Mouse (Mus musculus) monocyte, adult 5-6 weeks (primary cell): ENCODE data around the gene Clip1. TPM values are rescaled to one million over a fixed set of nuclear protein-coding genes. Genes with fewer than 3 reads are reported as not detected.

Experiments used
- ATAC-seq: fragments of 153-309, 156-312 bp; replicated peaks from 2 replicates; pipeline ENCODE4 v1.8.0; 2017; ENCODE audit warnings: mild to moderate bottlenecking; ENCODE audit not compliant: low TSS enrichment, insufficient number of reproducible peaks, severe bottlenecking, poor library complexity, low FRiP score
- total RNA-seq: library from RNA; stranded (forward); fragments of 200-1000, 200-491, 200-594 nt; gene quantifications from 3 replicates; pipeline ENCODE4 v1.2.3, GENCODE M21; 2017

Clip1 gene
- total RNA-seq, 1 experiment from 2014 or later, result 187 TPM

DNA sequence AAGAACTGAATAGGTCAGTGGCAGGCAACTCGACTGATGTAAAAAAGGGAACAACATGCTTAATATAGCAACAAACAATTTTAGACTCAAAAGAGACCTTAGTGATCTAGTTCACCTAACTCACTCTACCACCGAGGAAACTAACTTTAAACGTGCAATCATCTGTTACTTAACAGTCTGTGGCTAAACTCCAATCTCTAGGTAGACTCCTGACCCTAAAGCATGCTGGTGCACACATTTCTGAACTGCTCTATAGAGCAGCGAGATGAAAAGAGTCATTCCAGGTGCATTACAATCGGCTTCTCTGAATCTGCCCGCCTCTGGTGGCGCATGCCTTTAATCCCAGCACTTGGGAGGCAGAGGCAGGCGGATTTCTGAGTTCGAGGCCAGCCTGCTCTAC is 8.7 kb downstream of the Clip1 start:
- no peak for ATAC-seq

DNA sequence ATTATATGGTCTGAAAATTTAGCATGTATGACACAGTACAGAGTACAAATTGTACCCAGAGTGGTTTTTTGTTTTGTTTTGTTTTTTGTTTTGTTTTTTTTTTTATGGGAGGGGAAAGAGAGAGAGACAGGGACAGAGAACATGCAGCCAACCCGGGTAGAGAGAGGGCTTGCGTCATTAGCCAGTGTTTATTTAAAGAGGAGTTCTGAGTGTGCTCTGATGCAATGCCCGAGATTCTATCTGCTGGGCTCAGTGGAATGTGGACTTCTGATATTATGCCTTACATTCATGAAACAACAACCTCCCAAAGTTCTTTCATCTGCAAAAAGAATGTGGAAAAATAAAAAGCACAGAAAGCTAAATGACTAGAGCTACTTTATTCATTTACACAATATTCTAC is 9.2 kb downstream of the Clip1 start:
- ATAC-seq, result peak; percentile 71; the same call in 1 of the 2 replicates

DNA sequence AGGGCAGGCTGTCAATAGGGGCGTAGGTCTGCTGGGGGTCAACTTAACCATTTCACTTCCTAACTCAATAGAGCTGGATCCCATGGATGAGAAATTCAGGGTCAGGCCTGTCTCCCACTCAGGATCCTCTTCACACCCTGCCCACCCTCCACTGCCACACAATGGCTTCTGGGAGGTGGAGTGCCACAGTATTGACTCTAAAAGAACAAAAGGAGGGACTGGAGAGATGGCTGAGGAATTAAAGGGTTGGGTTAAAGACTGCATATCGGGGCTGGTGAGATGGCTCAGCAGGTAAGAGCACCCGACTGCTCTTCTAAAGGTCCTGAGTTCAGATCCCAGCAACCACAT is 13.0 kb downstream of the Clip1 start:
- ATAC-seq, result no peak

DNA sequence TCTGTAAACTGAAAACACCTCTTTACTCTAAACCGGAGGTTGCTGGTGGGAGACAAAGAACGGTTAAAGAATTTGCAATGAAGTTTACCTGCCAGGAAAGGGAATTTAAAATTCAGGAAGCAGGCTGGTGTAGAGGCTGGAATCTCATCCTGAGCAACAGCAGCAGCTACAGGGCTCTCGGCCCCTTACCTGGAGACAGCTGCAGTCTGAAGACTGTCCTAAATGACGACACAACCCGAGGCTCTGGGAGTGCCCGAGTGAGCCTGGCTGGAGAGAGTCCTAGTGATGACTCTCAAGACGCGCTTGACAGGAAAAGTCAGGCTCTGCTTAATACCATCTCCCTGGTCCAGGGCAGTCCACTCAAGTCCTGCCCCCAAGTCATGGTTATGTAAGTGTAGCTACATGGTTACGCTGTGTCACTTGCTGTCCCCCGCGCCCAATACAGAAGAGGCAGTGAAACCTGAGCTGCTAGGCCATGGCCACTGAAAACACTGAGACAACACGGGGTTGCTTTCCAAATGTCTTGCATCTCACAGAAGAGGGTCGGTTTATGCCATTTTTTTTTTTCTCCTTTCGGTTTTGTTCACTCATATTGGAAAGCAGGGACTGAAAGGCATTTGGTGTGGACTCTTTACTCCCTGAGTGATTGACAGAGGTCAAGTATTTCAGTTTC is 13.5 kb downstream of the Clip1 start:
- ATAC-seq, result peak; percentile 66

DNA sequence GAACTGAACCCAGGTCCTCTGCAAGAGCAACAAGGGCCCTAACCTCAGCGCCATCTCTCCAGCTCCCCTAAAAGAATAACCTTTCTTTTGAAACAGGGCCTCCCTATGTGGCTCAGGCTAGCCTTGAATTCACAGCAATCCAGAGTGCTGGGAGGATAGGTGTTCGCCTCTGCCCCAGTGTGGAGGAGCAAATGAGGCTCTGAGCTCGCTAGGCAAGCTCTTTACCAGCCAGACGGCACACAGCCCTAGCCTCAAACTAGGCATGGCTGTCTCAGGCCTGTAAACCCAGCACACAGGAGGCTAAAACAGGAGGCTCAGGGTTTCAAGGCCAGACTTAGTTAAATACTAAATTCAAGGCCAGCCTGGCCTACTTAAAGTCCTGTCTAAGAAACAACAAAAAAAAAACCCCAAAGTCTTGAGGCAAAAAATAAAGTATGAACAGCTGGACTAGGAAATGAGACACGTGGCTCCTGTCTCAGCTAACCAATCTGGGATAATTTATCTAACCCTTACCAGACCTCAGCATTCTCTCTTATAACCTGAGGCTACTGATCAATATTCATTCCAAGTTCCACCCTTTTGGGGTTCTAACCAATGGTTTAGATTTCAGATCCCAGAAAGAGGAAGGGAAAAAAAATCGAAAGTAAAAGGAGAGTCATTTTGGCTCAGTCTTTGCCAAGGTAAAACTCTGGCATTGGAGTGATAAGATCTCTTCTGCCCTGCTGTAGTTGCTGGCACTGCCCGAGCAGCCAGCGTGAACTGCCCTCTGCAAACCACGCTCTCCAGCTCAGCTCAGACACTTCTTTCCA is 14.2 kb downstream of the Clip1 start:
- ATAC-seq, result no peak

DNA sequence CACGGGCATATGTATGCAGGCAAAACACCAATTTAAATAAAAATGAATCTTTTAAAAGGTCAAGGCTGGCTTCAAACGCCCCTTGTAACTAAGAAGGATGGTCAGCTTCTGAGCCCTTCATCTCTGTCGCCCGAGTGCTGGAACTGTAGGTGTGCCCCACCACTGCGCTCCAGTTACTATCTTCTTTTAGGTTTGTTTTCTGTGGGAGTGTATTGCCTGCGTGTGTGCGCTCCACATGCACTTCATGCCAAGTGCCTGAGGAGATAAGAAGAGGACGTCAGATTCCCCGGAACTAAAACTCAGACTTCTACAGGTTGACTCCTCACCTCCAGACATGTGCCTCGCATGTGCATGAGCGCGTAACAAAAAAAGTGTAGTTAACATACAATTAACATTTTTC is 16.5 kb downstream of the Clip1 start:
- ATAC-seq, result no peak

DNA sequence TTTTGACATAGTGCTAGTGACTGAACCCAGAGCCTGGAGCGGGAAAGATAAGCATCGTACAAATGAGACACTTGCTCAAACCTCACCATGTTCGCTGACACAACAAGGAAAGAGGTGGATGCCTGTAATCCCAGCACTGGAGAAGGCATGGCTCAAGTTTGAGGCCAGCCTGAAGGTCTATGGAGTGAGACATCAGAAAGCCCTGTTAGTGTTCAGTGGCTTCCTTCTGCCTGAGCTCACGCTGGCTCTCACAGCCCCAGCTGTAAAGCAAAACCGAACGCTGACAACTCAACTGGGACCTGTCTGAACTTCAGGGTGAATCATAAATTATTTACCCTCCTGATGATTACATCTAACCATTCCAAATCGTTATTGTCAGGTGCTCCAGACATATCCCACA is 18.5 kb downstream of the Clip1 start:
- no peak for ATAC-seq

DNA sequence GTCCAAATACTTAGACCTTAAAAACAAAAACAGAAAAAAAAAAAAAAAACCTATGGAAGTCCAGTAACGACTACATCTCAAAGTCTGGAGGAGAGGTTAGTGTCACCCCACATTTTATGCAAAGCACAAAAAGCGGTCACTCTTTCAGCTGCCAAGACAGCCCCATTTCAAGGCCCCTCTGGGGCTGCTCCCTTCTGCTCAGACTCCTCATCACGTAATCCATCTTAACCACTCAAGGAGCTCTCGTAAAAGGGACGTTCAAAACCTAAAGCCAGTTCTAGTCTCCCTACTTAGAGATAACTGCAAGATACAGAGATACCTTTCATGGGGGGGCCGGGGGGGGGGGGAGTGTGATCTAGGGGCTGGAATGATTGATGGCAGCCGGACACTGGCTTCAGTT is 20.1 kb downstream of the Clip1 start:
- ATAC-seq, result no peak

DNA sequence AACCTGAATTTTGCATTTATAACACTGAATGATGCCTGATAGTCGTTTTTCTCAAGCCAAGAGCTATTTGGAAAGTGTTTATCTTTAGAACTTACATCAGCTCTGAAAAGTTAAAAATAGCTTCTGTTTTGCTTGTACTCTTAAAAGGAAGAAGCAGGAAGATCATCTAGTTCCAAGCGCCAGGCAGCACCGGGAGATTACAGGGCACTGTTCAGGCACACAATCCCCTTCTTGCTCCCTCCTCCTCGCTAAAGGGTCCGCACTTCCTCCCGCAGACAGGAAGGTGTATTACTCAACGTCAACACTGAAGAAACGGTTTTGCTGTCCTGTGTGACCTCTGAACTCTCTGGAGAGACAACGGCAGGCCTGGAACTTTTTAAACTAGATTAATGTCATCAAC is 22.4 kb downstream of the Clip1 start:
- ATAC-seq, result peak; percentile 57

DNA sequence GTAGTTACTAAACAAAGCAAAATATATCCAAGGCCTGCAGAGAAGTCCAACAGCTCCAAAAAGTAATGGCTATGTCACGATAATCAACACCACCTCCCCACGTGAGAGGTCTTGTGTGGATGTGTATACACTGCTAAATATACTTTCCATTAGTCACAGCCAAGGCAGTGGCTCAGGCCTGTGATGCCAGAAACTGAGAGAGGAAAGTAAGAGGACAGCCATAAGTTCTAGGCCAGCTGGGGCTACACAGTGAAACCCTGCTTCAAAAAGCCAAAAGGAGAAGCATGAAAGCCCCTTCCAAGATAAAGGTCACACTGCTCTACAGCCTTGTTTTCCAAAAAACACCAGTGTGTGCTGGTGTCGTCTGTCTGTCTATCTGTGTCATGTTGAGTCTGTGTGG is 22.8 kb downstream of the Clip1 start:
- peak; percentile 52 for ATAC-seq

DNA sequence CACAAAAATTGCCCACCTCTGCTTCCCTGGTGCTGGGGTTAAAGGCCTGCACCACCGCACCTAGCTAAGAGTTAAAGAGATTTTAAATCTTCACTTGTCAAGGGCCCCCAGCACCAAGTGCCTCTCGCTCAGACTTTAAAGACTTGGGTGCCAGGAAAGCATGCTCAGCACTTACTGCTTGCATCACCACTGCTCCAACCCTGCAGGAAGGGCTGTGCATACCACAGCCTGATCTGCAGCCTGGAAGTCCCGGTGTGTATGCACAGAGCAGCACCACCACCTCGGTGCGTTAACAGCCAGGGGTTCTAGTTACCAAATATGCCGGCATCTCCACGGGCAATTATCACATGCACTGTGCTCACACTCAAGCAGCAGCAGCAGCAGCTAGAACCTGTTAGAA is 26.8 kb downstream of the Clip1 start:
- ATAC-seq, result no peak

DNA sequence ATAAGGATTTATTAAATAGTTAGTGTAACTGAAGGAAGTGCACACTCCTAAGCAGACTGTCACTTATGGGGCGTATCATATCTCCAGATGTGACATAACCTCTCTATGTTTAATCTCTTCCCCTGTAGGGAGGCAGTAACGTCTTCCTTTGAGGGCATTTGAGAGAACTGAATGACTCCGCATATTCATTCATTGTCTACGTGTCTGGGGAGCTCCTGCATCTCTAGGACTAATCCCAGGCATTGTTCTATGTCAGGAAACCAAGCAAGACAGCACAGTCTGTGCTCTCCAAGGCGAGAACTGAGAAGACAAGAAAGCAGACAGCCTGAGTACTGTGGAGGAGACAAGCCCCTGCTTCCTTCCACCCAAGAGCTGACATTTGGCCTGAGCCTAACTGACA is 29.5 kb downstream of the Clip1 start:
- ATAC-seq, result no peak

DNA sequence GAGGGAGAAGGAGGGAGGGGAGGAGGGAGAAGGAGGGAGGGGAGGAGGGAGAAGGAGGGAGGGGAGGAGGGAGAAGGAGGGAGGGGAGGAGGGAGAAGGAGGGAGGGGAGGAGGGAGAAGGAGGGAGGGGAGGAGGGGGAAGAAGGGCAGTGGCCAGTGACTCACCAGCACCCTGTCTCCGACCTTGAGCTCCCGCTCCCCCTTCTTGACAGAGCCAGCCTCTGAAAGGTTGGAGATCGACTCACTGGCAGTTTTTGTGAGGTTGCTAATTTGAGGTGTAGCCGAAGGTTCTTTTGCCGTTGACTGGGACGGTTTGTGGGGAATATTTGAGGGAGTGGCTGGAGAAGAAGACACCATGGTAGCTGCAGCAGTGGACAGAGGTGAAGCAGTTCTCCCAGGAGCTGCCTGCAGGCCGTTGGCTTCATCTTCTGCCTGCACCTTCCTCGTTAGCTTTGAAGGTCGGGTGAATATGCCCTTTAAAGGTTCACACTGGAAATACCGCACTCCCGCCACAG is 31.1 kb downstream of the Clip1 start:
- no peak for ATAC-seq

DNA sequence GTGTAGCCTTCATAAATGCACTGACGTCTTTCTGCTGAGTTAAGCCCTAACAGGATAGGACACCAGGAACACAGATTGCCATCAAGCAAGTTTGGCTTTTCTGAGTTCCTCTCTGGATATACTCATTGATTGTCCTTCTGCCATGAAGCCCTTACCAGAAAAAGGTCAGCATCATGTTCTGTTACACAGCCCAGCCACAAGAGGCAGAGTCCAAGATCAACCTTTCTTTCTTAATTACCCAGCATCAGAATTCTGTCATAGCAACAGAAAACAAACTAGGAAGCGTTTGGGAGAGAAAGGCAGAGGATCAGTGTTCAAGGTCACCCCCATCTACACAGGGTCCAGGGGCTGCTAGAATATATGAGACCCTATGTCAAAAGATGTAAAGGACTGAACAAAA is 33.6 kb downstream of the Clip1 start:
- ATAC-seq, result no peak

DNA sequence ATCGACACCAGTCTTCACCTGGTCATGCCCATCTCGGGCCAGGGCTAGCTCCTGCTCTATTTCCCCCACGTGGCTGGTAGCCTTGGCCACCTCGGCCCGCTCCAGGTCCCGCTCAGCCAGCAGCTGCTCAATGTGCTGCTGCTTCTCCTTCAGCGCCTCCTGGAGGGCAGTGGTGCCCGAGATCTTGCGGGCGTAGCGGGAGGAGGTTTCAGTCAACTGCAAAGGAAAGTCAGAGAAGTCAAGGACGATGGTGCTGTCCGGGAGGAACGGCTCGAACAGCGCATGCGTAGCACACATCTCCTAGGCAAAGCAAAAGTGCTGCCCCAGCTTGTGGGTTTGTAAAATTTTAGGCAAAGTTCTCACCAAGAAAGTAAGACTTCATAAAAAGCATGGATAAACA is 42.0 kb downstream of the Clip1 start:
- ATAC-seq, result no peak

DNA sequence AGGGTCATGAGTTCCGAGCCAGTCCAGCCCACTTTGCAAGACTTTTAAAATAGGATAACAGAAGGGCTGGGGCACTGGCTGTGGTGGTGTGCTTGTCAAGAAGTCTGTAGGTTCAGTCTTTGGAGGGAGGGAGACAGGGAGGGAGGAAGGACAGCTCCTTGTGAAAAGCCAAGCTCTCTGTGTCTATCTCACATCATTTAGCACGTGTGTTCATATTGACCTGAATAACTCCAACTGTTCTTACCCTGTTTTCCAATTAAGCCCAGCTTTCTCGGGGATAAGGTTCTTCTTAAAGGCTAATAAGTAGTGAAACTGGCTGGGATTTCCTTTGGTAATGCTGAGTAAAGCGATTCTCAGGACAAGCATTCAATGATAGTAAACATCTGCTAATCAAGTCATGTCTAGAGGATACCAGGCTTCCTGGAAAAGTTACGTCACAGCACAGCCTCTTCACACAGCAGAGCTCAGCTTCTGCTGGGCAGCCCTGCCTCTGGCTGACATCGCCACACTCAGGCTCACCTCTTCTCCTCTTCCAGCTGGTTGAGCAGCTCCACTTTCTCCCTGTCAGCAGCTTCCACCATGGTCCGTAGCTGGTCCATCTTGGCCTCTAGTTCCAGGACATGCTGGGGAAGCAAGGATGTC is 43.0 kb downstream of the Clip1 start:
- ATAC-seq, result no peak

DNA sequence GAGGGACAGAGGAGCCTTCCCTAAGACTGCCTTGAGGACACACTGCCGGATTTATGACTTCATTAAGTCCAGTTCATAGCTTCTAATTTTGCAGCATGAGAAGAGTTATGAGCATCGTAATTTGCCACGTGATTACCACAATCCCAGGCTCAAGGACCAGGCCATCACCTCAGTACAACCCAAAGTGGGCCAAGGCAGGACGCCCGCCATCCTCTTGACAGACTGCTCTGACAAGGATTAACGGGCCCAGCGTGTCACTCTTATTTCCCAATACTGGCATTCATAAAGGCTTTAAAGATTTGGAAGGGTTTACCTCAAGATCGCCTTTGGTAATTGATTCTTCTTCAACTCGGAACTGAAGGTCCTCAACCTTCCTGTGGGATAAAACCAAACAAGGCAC is 44.2 kb downstream of the Clip1 start:
- no peak for ATAC-seq

DNA sequence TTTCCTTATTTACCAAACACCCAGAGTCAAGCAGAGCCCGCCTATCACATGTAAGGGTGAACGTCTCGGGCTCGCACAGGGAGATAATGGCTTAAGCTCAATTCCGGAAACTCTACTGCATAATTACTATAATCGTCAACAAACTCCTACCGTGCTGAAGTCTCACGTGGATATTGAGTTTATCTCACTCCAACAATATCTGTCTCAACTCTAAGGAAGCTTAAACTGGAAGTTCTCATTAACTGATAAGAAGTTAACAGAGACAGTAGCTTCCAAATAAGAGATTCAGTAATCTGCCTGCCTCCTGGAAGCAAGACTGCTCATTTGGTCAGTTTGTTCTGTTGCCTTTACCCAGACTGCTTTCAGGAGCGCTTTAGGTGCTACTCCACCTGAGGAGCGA is 53.2 kb downstream of the Clip1 start:
- no peak for ATAC-seq

DNA sequence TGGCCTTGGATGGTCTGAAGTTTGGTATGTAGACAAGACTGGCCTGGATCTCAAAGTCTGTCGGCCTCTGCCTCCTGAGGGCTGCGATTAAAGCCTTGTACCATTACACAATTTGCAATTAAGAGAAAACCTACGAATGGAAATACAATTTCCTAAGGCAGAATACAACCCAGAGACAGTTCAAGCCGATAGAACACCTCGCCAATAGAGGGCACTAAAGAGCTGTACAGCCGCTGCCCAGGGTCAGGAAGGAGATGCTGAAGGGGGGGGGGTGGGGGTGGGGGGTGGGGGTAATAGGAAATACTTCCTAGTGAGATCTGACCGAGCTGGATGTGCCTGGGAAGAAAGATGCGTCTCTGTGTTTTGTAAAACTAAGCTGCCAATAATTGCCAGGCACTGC is 57.8 kb downstream of the Clip1 start:
- ATAC-seq, result peak; percentile 74; the same call in 1 of the 2 replicates

DNA sequence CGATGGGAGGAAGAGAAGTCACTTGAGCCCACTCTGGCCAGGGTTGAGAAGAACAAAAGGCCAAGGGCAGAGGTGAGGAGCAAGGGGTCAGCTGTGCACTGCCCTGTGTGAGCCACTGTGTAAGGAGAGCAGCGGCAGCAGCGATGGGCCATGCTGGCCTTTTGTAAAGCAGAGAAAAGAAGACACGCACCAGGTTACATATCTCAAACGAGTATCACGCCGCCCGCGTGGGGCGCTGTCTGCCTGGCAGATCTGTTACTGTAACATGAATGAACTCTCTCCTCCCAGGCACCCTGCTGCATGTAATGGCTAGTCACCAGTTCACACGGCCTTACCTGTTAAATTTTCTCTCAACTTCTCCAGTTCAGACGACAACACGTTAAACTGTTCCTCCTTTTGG is 62.0 kb downstream of the Clip1 start:
- no peak for ATAC-seq
